Mouse (Mus musculus): ENCODE measurements around the gene Ntf3. TPM values are rescaled to one million over a fixed set of nuclear protein-coding genes. Genes with fewer than 3 reads are reported as not detected.

Ntf3 gene
- polyA plus RNA-seq, 1 experiment from 2014 or later: 2.4 TPM

DNA sequence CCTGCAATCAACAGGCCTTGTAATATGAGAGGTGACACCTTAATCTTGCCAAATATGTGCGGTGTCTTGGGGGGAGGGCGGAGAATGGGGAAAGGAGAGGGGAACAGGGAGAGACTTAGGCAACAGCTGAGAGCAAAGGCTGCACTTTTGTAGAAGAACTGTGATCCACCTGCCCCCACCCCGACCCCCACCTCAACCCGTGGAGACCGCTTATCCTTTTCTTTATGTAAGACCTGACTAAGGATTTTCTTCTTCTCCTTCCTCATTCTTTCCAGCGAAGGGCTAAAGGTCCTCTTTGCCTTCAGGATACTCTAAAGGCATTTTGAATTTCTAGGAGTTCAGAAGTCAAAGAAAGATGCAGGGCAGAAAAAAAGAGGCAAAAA, 489 bp upstream of the Ntf3 start:
- no peaks in the 10 kb centered on the region for H3K4me1 ChIP-seq
- H3K27me3 ChIP-seq (replicated peaks): peaks cover 65% of the 10 kb centered on the region
- peak overlapping the region; percentile 19; the same call in 1 of the 2 replicates for H3K4me3 ChIP-seq
- H3K36me3 ChIP-seq: no peaks in the 10 kb centered on the region
- no peaks in the 10 kb centered on the region for H3K9me3 ChIP-seq (replicated peaks)
- H3K4me2 ChIP-seq: 0 out of 2 replicates have a peak overlapping the region, but pooled peaks have one; percentile 44
- no peak overlapping the region for H3K9ac ChIP-seq
- WGBS (ENCODE audit: insufficient replicate concordance): 10% methylated on average over 6 of the region's 6 CpGs
- no peak for ATAC-seq
- no peak overlapping the region for H3K27ac ChIP-seq

DNA sequence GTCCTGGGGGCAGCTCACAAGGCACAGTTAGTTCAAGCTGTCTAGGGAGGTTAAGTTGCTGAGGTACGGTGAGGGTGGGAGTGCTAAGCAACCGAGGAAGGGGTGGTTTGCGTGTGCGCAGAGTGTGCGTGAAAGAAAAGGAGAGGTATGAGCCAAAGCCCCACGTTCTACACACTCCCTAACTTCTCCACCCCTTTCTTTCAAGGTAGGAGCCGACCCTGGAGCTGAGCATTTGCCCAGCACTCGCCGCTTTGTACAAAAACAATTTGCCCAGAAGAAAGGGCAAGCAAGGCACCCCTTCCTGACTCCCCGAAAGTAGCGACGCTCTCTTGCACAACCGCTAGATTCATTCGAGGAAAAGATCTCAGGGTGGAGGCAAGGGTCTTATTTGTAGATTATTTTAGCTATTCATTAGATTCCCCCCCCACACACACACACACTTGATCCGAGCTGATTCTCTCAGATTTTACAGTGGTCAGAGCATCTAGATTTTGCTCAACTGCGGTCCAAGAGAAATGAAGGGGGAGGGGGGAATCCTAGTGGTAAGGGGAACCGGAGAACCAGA, 1.0 kb downstream of the Ntf3 start:
- Histone ChIP-seq H3K27me3 (replicated peaks) (peaks cover 79% of the 10 kb centered on the region), H3K9ac (no peak overlapping the region), H3K4me2 (peak overlapping the region; percentile 44; the same call in 1 of the 2 replicates), H3K4me1 (no peaks in the 10 kb centered on the region), H3K36me3 (no peaks in the 10 kb centered on the region), H3K4me3 (peak overlapping the region; percentile 17), H3K9me3 (replicated peaks) (no peaks in the 10 kb centered on the region), H3K27ac (no peak overlapping the region)
- ATAC-seq: no peak
- 3% methylated on average over 17 of the region's 17 CpGs for whole genome bisulfite sequencing (ENCODE audit: insufficient replicate concordance)

DNA sequence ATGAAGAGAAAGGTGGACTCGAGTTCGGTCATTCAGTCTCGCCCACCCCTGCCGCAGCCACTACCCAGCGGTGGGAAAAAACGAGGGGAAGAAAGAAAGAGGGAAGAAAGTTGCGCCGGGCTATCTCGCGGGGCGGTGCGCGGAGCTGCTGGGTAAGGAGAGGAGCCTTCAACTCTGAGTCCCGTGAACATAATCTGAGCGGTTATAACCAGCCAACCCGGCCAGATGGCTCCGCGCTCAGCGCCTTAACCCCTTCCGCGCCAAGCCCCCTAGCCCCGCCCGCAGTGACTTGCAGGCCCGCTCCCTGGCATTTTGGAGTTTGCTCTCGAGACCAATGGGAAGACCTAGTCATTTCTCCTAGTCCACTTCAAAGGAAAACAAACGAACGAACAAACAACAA, 1.9 kb downstream of the Ntf3 start:
- peaks cover 79% of the 10 kb centered on the region for H3K27me3 ChIP-seq (replicated peaks)

DNA sequence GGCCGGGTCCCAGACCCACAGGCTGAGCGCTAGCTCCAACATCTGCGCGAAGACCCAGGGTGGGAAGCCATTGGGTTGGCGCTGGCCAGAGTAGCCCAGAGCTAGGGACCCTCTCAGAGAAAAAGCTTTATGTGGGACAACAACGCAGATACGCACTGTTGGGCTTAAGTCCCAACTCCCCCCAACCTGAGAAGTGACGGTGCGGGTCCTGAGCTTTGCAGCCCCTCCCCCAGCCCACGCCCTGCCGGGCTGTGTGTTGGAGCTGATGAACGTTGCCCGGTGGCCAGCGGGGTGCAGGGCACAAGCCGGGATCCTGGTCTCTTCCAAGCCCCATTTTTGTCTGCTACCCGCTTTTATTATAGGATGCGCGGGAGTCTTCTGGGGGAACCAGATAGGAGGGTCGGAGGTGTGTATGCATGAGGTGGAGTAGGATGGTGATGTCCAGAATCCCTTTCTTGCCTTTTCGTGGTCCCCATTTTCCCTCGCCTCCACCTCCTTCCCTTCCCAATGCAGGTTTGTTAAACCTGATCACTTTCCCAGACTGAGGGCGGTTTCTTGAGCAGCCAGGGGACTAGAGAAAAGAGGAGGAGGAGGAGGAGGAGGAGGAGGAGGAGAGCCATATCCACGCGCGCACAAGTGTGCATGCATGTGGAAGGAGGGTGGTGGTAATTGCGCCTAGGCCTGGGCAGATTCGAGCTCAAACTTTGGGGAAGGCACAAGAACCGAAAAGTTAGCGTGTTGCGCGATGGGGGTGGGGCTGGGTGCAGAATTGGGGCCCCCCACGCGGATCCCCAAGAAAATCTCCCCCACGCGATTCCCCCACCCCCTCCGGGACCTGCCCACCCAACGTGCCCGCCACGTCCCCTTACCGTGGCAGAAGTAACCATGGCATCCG, 2.6 kb downstream of the Ntf3 start:
- H3K36me3 ChIP-seq: no peaks in the 10 kb centered on the region
- no peak for ATAC-seq
- peak overlapping the region; percentile 34 for H3K4me3 ChIP-seq
- H3K4me2 ChIP-seq: peak overlapping the region; percentile 47
- H3K9me3 ChIP-seq (replicated peaks): no peaks in the 10 kb centered on the region
- no peaks in the 10 kb centered on the region for H3K4me1 ChIP-seq
- H3K27ac ChIP-seq: no peak overlapping the region
- 2% methylated on average over 41 of the region's 41 CpGs for WGBS (ENCODE audit: insufficient replicate concordance)
- peaks cover 79% of the 10 kb centered on the region for H3K27me3 ChIP-seq (replicated peaks)
- H3K9ac ChIP-seq: no peak overlapping the region

More for the DNA sequence above, 1.9 kb downstream of the Ntf3 start:
- no peak overlapping the region for H3K9ac ChIP-seq
- no peaks in the 10 kb centered on the region for H3K36me3 ChIP-seq
- H3K9me3 ChIP-seq (replicated peaks): no peaks in the 10 kb centered on the region
- 1% methylated on average over 27 of the region's 27 CpGs for WGBS (ENCODE audit: insufficient replicate concordance)
- no peak overlapping the region for H3K27ac ChIP-seq
- ATAC-seq: no peak
- H3K4me3 ChIP-seq: peak overlapping the region; percentile 34
- no peaks in the 10 kb centered on the region for H3K4me1 ChIP-seq
- H3K4me2 ChIP-seq: peak overlapping the region; percentile 47

DNA sequence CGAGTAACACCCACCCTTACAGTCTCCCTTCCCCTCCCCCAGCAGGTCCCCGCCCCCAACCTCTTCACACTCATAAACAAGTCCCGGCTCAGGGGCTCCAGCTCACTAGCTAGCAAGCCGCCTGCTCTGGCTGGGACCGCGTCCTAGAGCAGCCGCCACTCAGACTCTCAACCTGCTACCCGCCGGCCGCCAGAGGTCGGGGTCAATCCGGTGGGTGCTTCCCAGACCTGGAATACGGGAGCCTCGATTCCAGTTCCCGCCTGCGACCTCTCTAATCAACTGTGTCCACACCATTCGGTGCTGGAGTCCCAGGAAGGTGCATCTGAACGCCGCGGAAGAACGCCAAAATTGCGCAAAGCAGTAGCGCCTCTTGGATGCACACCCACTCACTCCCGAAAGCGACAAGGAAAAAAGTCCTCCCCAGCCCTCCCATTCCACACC, 3.5 kb downstream of the Ntf3 start:
- Histone ChIP-seq H3K36me3 (no peaks in the 10 kb centered on the region), H3K4me2 (peak overlapping the region; percentile 47), H3K9ac (no peak overlapping the region), H3K27ac (no peak overlapping the region), H3K4me1 (no peaks in the 10 kb centered on the region), H3K4me3 (peak overlapping the region; percentile 34), H3K9me3 (replicated peaks) (no peaks in the 10 kb centered on the region), H3K27me3 (replicated peaks) (peaks cover 74% of the 10 kb centered on the region)
- no peak for ATAC-seq
- 5% methylated on average over 25 of the region's 25 CpGs for WGBS (ENCODE audit: insufficient replicate concordance)

DNA sequence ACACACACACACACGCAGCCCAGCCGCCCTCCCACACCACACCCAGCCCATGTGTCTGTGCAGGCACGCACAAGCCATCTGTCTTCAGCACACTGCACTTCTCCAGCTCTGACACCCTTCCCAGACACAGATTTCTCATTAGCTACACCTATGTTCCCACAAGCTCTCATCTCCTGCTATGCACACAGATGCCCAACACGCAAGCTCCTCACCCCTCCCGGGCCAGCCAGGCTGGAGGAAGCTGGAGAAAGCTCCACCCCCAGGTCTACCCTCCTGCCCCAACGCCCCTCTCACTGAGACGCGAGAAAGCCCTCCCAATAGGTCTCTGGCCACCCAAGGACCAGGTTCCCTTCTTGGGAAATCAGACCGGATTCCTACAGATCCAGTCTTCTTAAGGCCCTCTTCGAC, 4.4 kb downstream of the Ntf3 start:
- Histone ChIP-seq H3K4me2 (peak overlapping the region; percentile 47), H3K27me3 (replicated peaks) (peaks cover 65% of the 10 kb centered on the region), H3K9ac (no peak overlapping the region), H3K4me1 (no peaks in the 10 kb centered on the region), H3K9me3 (replicated peaks) (no peaks in the 10 kb centered on the region), H3K4me3 (peak overlapping the region; percentile 34), H3K36me3 (no peaks in the 10 kb centered on the region), H3K27ac (no peak overlapping the region)
- no peak for ATAC-seq
- WGBS (ENCODE audit: insufficient replicate concordance): 9% methylated on average over 10 of the region's 10 CpGs

DNA sequence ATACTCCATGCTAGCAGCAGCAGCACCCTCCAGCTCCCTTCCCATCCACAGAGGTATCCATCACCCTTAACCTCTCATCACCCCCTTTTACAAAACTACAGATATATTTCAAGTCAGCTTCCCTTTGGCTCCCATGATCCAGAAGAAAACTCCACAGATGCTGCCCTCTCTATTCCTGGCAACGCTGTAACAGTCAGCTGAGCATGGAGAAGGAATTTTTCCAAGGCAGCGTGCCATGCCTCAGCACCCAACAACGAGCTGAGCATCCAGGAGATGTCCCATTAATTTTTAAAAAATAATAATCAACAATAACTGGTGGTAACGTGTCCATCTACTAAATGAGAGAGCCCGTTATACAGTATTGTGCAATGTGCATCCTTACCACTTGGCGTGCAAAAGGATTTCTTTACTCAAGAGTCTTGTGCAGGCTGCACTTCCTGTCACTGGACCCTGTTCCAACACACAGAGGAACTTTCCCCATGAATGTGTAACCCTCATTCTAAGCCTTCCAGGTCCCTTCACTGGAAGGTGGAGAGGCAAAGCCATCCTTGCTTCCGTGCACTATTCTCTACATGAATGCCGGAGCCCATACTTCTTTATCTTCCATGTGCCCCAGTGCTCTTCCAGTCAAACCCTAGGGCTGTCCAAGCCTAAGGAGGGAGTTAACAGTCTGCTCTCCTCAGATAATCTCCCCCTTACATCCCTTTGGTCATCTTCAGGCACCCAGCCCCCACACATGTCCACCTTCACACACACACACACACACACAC, 5.0 kb downstream of the Ntf3 start:
- Histone ChIP-seq H3K27me3 (replicated peaks) (peaks cover 59% of the 10 kb centered on the region), H3K4me3 (no peak overlapping the region), H3K9ac (no peak overlapping the region), H3K9me3 (replicated peaks) (no peaks in the 10 kb centered on the region), H3K27ac (no peak overlapping the region), H3K36me3 (no peaks in the 10 kb centered on the region), H3K4me2 (peak overlapping the region; percentile 47), H3K4me1 (no peaks in the 10 kb centered on the region)
- 43% methylated on average over 8 of the region's 8 CpGs for WGBS (ENCODE audit: insufficient replicate concordance)
- ATAC-seq: no peak

DNA sequence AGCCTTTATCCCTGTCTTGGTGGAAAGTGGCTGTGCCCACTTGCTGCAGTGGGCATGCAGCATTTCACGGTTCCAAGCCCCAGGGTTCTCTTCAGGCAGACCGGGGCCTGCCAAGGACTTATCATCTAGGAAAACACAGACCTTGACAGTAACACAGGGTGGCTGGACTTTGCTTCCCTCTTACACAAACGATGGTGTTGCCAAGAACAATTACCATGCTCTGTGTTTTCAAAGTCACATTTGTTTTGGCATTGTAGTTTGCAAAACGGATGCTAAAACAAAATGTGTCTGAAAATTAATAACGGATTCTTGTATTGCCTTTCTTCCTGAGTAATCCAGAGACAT, 6.7 kb downstream of the Ntf3 start:
- ATAC-seq: no peak
- Histone ChIP-seq H3K9ac (no peak overlapping the region), H3K27ac (no peak overlapping the region), H3K36me3 (no peaks in the 10 kb centered on the region), H3K4me1 (no peaks in the 10 kb centered on the region), H3K4me2 (no peak overlapping the region), H3K9me3 (replicated peaks) (no peaks in the 10 kb centered on the region), H3K27me3 (replicated peaks) (peaks cover 42% of the 10 kb centered on the region), H3K4me3 (no peak overlapping the region)
- 49% methylated on average over 5 of the region's 5 CpGs for WGBS (ENCODE audit: insufficient replicate concordance)

DNA sequence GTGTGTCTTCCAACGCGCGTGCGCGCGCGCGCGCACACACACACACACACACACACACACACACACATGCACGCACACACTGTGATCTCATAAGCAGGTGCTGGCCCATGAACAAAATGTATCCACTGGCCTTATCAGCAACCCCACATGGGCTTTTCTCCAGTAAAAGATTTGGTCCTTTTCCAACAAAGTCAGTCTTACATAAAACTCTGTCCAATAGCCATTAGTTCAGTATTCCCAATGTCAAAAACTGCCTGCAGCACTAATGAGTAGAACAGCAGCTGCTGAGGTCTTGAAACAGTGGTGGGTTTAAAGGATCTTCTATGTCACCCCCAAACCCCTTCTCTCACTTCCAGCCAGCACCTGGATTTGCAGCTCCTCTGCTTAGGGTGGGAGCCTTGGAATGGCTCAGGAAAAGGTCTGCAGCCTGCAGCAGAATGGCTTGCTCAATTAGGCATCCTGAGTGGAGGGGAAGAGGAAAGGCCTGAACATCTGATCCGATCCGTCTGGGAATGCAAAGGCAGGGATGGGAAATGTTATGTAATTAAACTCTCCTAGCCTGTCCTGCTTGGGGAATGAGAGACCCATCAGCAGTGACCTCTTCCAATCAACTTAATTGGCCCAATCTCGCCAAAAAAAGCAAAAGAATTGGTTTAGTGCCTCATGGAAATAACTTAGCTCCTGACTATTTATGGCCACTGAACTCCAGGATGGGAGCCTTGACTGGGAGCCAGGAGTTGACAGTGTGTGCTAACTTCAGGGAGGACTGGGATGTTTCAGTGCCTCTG, 7.2 kb downstream of the Ntf3 start:
- Histone ChIP-seq H3K27me3 (replicated peaks) (peaks cover 36% of the 10 kb centered on the region), H3K4me1 (no peaks in the 10 kb centered on the region), H3K9ac (no peak overlapping the region), H3K27ac (no peak overlapping the region), H3K4me3 (no peak overlapping the region), H3K36me3 (no peaks in the 10 kb centered on the region), H3K4me2 (no peak overlapping the region), H3K9me3 (replicated peaks) (no peaks in the 10 kb centered on the region)
- 79% methylated on average over 13 of the region's 13 CpGs for WGBS (ENCODE audit: insufficient replicate concordance)
- no peak for ATAC-seq

DNA sequence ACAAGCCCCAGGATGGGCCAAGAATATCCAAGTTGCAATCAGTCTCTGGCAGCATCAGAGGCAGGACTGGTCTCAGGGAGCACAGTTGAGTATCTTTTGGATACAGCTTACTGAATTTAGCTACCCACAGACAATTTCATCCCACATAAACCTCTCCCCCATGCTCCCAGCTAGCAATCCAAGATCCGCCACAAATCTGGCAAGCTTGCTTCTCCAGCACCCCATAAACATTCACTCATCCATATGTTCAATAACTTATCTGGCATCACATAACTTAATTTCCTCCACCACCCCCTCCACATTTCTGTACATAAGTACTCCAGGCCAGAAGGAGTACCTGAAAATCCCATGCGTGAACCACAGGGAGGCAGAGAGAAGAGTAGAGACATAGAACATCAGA, 10.8 kb downstream of the Ntf3 start:
- Histone ChIP-seq H3K36me3 (no peaks in the 10 kb centered on the region), H3K27me3 (replicated peaks) (0 out of 2 replicates have a peak, but pooled peaks cover under 1% of the 10 kb centered on the region), H3K9me3 (replicated peaks) (no peaks in the 10 kb centered on the region), H3K4me1 (no peaks in the 10 kb centered on the region), H3K4me2 (no peak overlapping the region), H3K27ac (no peak overlapping the region), H3K9ac (no peak overlapping the region), H3K4me3 (no peak overlapping the region)
- ATAC-seq: no peak
- WGBS (ENCODE audit: insufficient replicate concordance): 71% methylated on average over 2 of the region's 2 CpGs

DNA sequence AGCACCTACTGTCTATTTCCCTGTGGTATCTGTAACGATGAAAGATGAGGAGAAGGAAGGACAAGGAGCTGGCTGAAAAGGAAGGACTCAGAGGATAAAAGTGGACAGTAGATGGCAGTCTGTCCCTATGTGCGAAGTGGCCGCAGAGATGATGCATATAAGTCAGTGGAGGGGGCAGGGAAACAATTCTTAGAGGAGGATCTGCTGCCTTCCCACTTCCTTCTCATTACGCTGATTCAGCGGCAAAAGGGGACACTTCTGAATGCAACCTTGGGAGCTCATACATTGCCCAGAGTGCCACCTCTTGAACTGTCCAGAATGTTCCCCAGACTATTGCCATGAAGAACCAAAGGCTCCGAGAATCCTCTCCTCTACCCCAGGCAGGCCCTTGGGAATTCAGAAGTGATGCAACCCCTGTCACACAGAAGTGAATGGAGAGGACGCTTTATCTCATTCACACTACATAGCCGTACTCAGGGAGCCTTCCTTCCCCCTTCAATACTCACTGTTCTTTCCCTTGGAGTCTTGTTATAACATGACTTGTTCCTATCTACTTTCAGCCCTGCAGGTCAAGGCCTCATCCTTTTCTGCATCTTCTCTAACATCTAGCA, 12.2 kb downstream of the Ntf3 start:
- Histone ChIP-seq H3K4me3 (no peak overlapping the region), H3K27me3 (replicated peaks) (no peaks in the 10 kb centered on the region), H3K9me3 (replicated peaks) (no peaks in the 10 kb centered on the region), H3K4me2 (no peak overlapping the region), H3K9ac (no peak overlapping the region), H3K27ac (no peak overlapping the region), H3K4me1 (no peaks in the 10 kb centered on the region), H3K36me3 (no peaks in the 10 kb centered on the region)
- ATAC-seq: no peak
- WGBS (ENCODE audit: insufficient replicate concordance): 23% methylated on average over 8 of the region's 8 CpGs
